Mouse (Mus musculus): ENCODE results near the gene Phf23. TPM values are rescaled to one million over a fixed set of nuclear protein-coding genes. Genes with fewer than 3 reads are reported as not detected.
A peak's percentile ranks its signal among the peaks of the same experiment; 100 is the strongest.

The Phf23 gene
- polyA plus RNA-seq, 1 experiment from 2014 or later = 34.4 TPM

DNA sequence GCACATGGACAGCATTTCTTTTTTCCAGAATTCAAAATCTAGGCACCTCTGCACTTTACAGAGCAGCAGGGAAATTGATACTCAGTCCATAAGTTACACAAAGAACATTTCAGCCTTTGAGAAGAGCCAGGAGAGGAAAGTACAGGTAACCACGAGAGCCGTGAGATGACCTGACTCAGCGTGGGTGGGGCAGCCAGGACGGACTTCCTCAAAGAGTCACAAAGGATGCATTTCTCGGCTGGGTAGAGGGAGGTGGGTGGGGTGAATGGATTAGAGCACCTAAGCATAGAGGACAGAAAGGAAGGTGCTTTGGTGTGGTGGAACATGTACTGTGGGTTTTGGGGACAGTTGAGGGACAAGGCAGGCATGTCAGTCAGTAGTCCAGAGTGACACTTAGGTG, 33.7 kb upstream of the Phf23 start:
- WGBS = 22% methylated on average over 5 of the region's 5 CpGs
- TF ChIP-seq CTCF (IDR thresholded peaks at IDR 0.05; ENCODE audit: low read depth) = no peak
- no peak for TF ChIP-seq EP300 (optimal IDR thresholded peaks at IDR 0.05)
- no peaks in the 10 kb centered on the region for H3K36me3 ChIP-seq (ENCODE audit: control insufficient read depth, insufficient read depth, low read length)
- peak; percentile 50 for ATAC-seq (ENCODE audit: low FRiP score, low TSS enrichment)
- peaks cover 2% of the 10 kb centered on the region; the same call in 1 of the 2 replicates for H3K4me1 ChIP-seq (replicated peaks; ENCODE audit: control insufficient read depth, insufficient read depth)
- peak; percentile 73 for DNase-seq (ENCODE audit: low spot score)
- peaks cover 6% of the 10 kb centered on the region; the same call in 1 of the 2 replicates for H3K27me3 ChIP-seq (ENCODE audit: control insufficient read depth, insufficient read depth, low read length)
- H3K27ac ChIP-seq (replicated peaks) = peak overlapping the region; percentile 35; the same call in 1 of the 2 replicates
- H3K9ac ChIP-seq (ENCODE audit: low read length) = no peak overlapping the region
- no peaks in the 10 kb centered on the region for H3K9me3 ChIP-seq (ENCODE audit: control insufficient read depth, low read length)
- no peak overlapping the region for H3K4me3 ChIP-seq (ENCODE audit: low read depth, low read length)
- H3K4me2 ChIP-seq (replicated peaks; ENCODE audit: low read depth) = no peak overlapping the region

DNA sequence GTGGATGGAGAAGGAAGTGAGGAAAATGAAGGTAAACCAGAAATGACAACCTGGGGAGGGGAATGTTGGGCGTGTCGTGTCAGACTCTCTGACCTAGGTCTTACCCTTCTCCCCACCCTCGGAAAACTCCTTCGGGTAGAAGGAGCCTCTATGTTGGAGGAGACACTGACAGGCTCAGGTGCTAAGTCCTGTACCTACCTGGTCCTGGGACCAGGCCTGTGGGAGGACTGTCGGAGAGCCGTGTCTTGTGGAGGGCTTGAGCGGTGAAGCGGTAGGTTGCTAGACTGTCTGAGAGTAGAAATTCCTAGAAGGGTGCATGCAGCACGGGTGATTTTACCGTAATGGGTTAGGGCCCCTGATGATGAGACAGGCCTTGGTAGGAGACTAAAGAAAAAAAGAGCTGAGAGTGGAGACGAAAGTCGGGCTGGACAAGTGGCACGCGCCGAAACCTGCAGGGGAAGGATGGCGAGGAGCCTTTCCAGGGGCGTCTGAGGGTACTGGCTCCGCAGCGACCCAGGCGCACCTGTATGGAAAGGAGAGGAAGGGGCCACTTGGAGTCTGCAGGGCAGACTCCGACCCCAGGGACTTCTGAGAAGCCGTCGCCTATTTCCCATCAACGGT, 30.8 kb upstream of the Phf23 start, which contains the start of gene Cldn7:
Gene Cldn7 (plus strand): TSS at position 130 of the 621 bp plus-strand sequence.
- H3K9me3 ChIP-seq (ENCODE audit: control insufficient read depth, low read length) = no peaks in the 10 kb centered on the region
- H3K9ac ChIP-seq (ENCODE audit: low read length) = peak within 1 kb of the TSS; percentile 59; the same call in 1 of the 2 replicates
- peaks cover 6% of the 10 kb centered on the region; the same call in 1 of the 2 replicates for H3K36me3 ChIP-seq (ENCODE audit: control insufficient read depth, insufficient read depth, low read length)
- TF ChIP-seq EP300 (optimal IDR thresholded peaks at IDR 0.05) = no peak
- TF ChIP-seq CTCF (IDR thresholded peaks at IDR 0.05; ENCODE audit: low read depth) = no peak
- H3K4me3 ChIP-seq (ENCODE audit: low read depth, low read length) = peak within 1 kb of the TSS; percentile 43
- peak within 1 kb of the TSS; percentile 65 for H3K4me2 ChIP-seq (replicated peaks; ENCODE audit: low read depth)
- H3K4me1 ChIP-seq (replicated peaks; ENCODE audit: control insufficient read depth, insufficient read depth) = peaks cover 2% of the 10 kb centered on the region; the same call in 1 of the 2 replicates
- peaks cover 6% of the 10 kb centered on the region; the same call in 1 of the 2 replicates for H3K27me3 ChIP-seq (ENCODE audit: control insufficient read depth, insufficient read depth, low read length)
- ATAC-seq (ENCODE audit: low FRiP score, low TSS enrichment) (no peak), DNase-seq (ENCODE audit: low spot score) (peak; percentile 34)
- WGBS = 14% methylated on average over 24 of the region's 24 CpGs
- peak within 1 kb of the TSS; percentile 59; the same call in 1 of the 2 replicates for H3K27ac ChIP-seq (replicated peaks)

DNA sequence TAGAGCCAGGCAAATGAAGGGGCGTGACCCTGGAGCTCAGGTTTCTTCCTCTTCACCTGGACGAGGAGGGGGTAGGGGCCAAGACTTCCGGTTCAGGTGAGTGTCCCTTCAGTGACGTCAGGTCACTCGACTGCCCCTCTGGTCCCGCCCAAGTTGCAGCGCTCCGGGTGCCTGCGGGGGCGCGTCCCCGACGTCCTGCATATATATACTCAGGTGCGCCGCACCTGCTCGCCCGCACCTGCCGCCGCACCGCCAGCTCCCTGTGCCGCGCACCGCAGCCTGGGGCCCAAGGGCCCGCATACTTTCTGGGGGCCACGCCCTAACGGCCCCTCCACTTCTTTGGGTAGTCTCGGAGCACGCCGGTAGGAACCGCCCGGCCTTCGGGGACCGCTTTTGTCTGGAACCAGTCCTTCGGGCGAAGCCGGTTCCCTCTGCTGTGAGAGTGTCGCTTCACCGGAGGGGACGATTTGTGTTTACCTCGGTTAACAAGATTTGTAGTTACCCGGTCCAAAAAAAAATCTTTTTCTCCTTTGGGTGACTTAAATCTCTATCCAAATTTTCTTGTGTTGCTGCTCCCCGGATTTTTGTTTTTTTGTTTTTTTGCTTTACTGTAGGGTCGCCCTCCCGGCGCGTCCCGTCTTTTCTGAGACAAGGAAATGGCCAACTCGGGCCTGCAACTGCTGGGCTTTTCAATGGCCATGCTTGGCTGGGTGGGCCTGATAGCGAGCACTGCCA, 30.1 kb upstream of the Phf23 start:
- Histone ChIP-seq H3K27ac (replicated peaks) (peak overlapping the region; percentile 82), H3K4me3 (ENCODE audit: low read depth, low read length) (peak overlapping the region; percentile 43), H3K27me3 (ENCODE audit: control insufficient read depth, insufficient read depth, low read length) (peaks cover 6% of the 10 kb centered on the region; the same call in 1 of the 2 replicates), H3K9me3 (ENCODE audit: control insufficient read depth, low read length) (no peaks in the 10 kb centered on the region), H3K4me1 (replicated peaks; ENCODE audit: control insufficient read depth, insufficient read depth) (peaks cover 2% of the 10 kb centered on the region; the same call in 1 of the 2 replicates), H3K4me2 (replicated peaks; ENCODE audit: low read depth) (peak overlapping the region; percentile 65), H3K9ac (ENCODE audit: low read length) (peak overlapping the region; percentile 59; the same call in 1 of the 2 replicates), H3K36me3 (ENCODE audit: control insufficient read depth, insufficient read depth, low read length) (peaks cover 7% of the 10 kb centered on the region; the same call in 1 of the 2 replicates)
- WGBS = 6% methylated on average over 49 of the region's 49 CpGs
- DNase-seq (ENCODE audit: low spot score) (peak; percentile 89), ATAC-seq (ENCODE audit: low FRiP score, low TSS enrichment) (peak; percentile 67)
- peak; percentile 8; the same call in 1 of the 2 replicates for TF ChIP-seq CTCF (IDR thresholded peaks at IDR 0.05; ENCODE audit: low read depth)
- no peak for TF ChIP-seq EP300 (optimal IDR thresholded peaks at IDR 0.05)

DNA sequence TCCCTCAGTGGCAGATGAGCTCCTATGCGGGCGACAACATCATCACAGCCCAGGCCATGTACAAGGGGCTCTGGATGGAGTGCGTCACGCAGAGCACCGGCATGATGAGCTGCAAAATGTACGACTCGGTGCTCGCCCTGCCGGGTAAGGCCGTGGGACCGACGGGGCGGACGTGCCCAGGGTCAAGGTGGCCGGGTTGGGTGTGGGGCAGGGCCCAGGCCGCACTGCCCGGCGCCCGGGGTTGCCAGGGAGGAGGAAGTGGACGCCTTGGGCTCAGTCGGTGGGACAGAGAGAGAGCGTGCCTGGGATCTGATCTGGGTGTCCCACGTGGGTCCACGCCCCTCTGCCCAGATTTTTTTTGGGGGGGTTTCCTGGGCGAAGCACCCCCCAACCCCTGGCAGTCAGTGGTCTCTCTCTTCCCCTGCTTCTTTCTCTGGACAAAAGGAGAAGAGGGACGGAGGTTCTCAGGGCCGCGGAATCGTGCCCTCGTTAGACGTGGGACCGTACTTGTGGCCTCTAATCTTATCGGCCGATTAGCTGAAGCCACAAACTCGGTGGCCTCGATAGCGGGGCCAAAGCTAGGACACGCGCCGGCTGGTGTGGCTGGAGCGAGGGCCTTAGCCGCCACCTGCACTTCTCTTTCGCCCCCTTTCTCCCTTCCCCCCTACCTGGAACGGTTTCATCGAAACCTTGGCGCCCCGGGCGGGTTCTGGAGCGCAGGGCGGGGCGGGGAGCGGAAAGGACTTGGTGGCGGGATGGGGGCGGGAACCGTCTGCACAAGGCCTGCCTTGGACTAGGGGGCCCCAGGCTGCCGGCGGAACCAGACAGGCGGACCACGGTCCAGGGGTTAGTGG, 29.3 kb upstream of the Phf23 start:
- Histone ChIP-seq H3K27me3 (ENCODE audit: control insufficient read depth, insufficient read depth, low read length) (peaks cover 6% of the 10 kb centered on the region; the same call in 1 of the 2 replicates), H3K9me3 (ENCODE audit: control insufficient read depth, low read length) (no peaks in the 10 kb centered on the region), H3K4me1 (replicated peaks; ENCODE audit: control insufficient read depth, insufficient read depth) (peaks cover 2% of the 10 kb centered on the region; the same call in 1 of the 2 replicates), H3K4me3 (ENCODE audit: low read depth, low read length) (peak overlapping the region; percentile 43), H3K36me3 (ENCODE audit: control insufficient read depth, insufficient read depth, low read length) (peaks cover 9% of the 10 kb centered on the region; the same call in 1 of the 2 replicates), H3K9ac (ENCODE audit: low read length) (peak overlapping the region; percentile 59), H3K27ac (replicated peaks) (peak overlapping the region; percentile 82), H3K4me2 (replicated peaks; ENCODE audit: low read depth) (peak overlapping the region; percentile 65)
- 3% methylated on average over 52 of the region's 59 CpGs for WGBS
- TF ChIP-seq CTCF (IDR thresholded peaks at IDR 0.05; ENCODE audit: low read depth) = no peak
- TF ChIP-seq EP300 (optimal IDR thresholded peaks at IDR 0.05) = no peak
- peak; percentile 55 for ATAC-seq (ENCODE audit: low FRiP score, low TSS enrichment)
- DNase-seq (ENCODE audit: low spot score) = peak; percentile 89

DNA sequence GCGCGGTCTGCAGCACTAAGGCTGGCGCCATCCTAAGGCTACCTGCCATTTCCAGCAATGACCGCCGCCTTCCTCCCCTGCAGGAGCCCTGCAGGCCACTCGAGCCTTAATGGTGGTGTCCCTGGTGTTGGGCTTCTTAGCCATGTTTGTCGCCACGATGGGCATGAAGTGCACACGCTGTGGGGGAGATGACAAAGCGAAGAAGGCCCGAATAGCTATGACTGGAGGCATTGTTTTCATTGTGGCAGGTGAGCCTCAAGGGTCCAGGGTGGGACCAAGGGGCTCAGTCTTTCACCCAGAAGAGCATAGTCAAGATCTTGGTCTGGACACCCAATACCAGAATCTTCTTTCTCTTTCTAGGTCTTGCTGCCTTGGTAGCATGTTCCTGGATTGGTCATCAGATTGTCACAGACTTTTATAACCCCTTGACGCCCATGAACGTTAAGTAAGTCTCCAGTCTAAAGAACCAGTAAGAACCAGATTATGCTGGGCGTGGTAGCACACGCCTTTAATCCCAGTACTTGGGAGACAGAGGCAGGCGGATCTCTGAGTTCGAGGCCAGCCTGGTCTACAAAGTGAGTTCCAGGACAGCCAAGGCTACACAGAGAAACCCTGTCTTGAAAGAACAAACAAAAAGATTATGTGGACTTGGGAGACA, 28.6 kb upstream of the Phf23 start:
- H3K9ac ChIP-seq (ENCODE audit: low read length) = peak overlapping the region; percentile 59
- H3K4me3 ChIP-seq (ENCODE audit: low read depth, low read length) = peak overlapping the region; percentile 43
- H3K4me2 ChIP-seq (replicated peaks; ENCODE audit: low read depth) = peak overlapping the region; percentile 65
- 35% methylated on average over 17 of the region's 17 CpGs for WGBS
- peaks cover 6% of the 10 kb centered on the region; the same call in 1 of the 2 replicates for H3K27me3 ChIP-seq (ENCODE audit: control insufficient read depth, insufficient read depth, low read length)
- H3K36me3 ChIP-seq (ENCODE audit: control insufficient read depth, insufficient read depth, low read length) = peaks cover 11% of the 10 kb centered on the region; the same call in 1 of the 2 replicates
- TF ChIP-seq CTCF (IDR thresholded peaks at IDR 0.05; ENCODE audit: low read depth) (no peak), EP300 (optimal IDR thresholded peaks at IDR 0.05) (no peak)
- H3K27ac ChIP-seq (replicated peaks) = 0 out of 2 replicates have a peak overlapping the region, but pooled peaks have one; percentile 35
- DNase-seq (ENCODE audit: low spot score) (no peak), ATAC-seq (ENCODE audit: low FRiP score, low TSS enrichment) (no peak)
- peaks cover 2% of the 10 kb centered on the region; the same call in 1 of the 2 replicates for H3K4me1 ChIP-seq (replicated peaks; ENCODE audit: control insufficient read depth, insufficient read depth)
- H3K9me3 ChIP-seq (ENCODE audit: control insufficient read depth, low read length) = no peaks in the 10 kb centered on the region

Data from stomach, postnatal 0 days (tissue).